Mouse (Mus musculus) bone marrow, adult 2 months (tissue): ENCODE measurements around the gene Vmn1r71.
"Not testable (repeated sequence)": the region's sequence is repeated elsewhere in the genome, so short reads cannot be mapped to it uniquely, and the experiment has no call there.

Experiments
- CTCF ChIP-seq: fragments of 200-500 bp; IDR thresholded peaks from 2 replicates; pipeline ENCODE4 v1.5.1; 2011; ENCODE audit warnings: low read length, control low read depth; ENCODE audit not compliant: control insufficient read depth, insufficient read depth
- POLR2A ChIP-seq: fragments of 200-500 bp; IDR thresholded peaks from 2 replicates; pipeline ENCODE4 v1.6.1; 2011; ENCODE audit warnings: low read depth, mild to moderate bottlenecking, control low read depth, low read length, borderline replicate concordance; ENCODE audit not compliant: control insufficient read depth

DNA sequence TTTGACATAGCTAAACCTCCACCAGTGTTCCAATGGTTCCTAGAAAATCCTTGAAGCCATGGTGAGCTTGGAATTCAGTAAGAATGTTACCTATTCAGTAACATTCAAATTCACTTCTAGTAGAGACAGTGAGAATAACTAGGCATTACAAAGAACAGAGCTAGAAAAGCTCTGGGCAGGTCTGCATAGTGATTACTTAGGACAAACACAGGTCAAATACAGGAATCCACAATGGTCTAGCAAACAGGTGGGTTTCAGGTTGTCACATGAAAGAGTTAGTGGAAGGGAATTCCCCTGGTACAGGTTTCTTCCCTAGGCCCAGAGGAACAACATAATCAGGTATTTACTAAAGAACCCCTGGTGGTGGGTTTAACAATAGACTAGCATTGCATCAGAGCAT lies 3.4 kb upstream of the Vmn1r71 start:
- not testable (repeated sequence) for TF ChIP-seq CTCF, POLR2A
